Mouse (Mus musculus) kidney, adult 2 months (tissue): ENCODE results near the gene Pianp.
A peak's percentile ranks its signal among the peaks of the same experiment; 100 is the strongest.

ENCODE experiments used
- CTCF ChIP-seq: fragments of 200-500 bp; conservative IDR thresholded peaks from 2 replicates; pipeline ENCODE4 v1.5.1; 2011; ENCODE audit warnings: low read depth, mild to moderate bottlenecking, control low read depth, low read length, moderate library complexity, mixed read lengths; ENCODE audit not compliant: insufficient read depth, insufficient read length
- POLR2A ChIP-seq: fragments of 200-500 bp; IDR thresholded peaks from one replicate; pipeline ENCODE4 v1.6.1; 2011; ENCODE audit warnings: low read depth, low read length, control low read depth

DNA sequence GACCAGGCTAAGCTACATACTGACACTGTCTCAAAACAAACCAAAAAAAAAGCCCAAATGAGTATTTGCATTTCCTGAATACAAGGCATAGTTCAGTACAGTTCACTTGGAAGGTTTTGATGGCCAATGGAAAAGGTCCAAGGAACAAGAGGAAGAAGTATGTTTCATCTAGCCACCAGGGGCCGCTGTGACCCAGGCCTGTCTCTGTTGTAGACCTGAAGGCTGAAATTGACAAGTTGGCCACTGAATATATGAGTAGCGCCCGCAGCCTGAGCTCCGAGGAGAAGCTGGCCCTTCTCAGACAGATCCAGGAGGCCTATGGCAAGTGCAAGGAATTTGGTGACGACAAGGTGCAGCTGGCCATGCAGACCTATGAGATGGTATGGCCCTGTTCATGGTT lies 50.2 kb downstream of the Pianp start:
- no peak for TF ChIP-seq POLR2A
- TF ChIP-seq CTCF: peak; percentile 87
